Mouse (Mus musculus) urinary bladder, postnatal 4 days (tissue): Measurements from ENCODE around the gene Uqcrq.

Experiments
- DNase-seq, 2 experiments: peaks; one replicate each; pipeline ENCODE4 v3.0.0; 2021 to 2022; ENCODE audit warnings: low spot score in 2 of 2

The Uqcrq gene

GRCm38 (mm10) chr11:53411738-53412137 lies 18.9 kb downstream of the Uqcrq start:
- no peak for DNase-seq

- DNase-seq = no peak
Measured at GRCm38 (mm10) chr11:53403638-53404037, 27.0 kb downstream of the Uqcrq start.

- no peak for DNase-seq
Measured at GRCm38 (mm10) chr11:53393856-53394255, 36.8 kb downstream of the Uqcrq start.

- no peak for DNase-seq
Measured at GRCm38 (mm10) chr11:53383758-53384428, 46.7 kb downstream of the Uqcrq start.

GRCm38 (mm10) chr11:53378918-53379317 lies 51.7 kb downstream of the Uqcrq start:
- no peak for DNase-seq
